Mouse (Mus musculus) myocyte (in vitro differentiated cells): Measurements from ENCODE around the gene Gm20422. TPM values are rescaled to one million over a fixed set of nuclear protein-coding genes. Genes with fewer than 3 reads are reported as not detected.

Experiments used
- H3K27me3 ChIP-seq: one replicate; pipeline ENCODE4 v1.6.1; 2011; ENCODE audit not compliant: control insufficient read depth, insufficient read depth, insufficient read length
- H3K36me3 ChIP-seq: one replicate; pipeline ENCODE4 v1.6.1; 2011; ENCODE audit not compliant: control insufficient read depth, insufficient read depth
- H3K4me2 ChIP-seq: one replicate; pipeline ENCODE4 v1.6.1; 2011; ENCODE audit warnings: low read depth, control low read depth
- H3K4me3 ChIP-seq: one replicate; pipeline ENCODE4 v1.5.1; 2011; ENCODE audit warnings: mild to moderate bottlenecking, control low read depth, moderate library complexity
- H3K79me2 ChIP-seq: one replicate; pipeline ENCODE4 v1.6.1; 2011; ENCODE audit not compliant: control insufficient read depth, insufficient read depth
- H3ac ChIP-seq: one replicate; pipeline ENCODE4 v1.6.1; 2011; ENCODE audit not compliant: control insufficient read depth, insufficient read length
- CEBPB ChIP-seq: IDR thresholded peaks from 2 replicates; pipeline ENCODE4 v1.6.1; 2011; ENCODE audit warnings: mild to moderate bottlenecking, moderate library complexity; ENCODE audit not compliant: poor library complexity, insufficient read depth, severe bottlenecking
- E2F4 ChIP-seq: IDR thresholded peaks from one replicate; pipeline ENCODE4 v1.6.1; 2011; ENCODE audit warnings: mild to moderate bottlenecking, control low read depth, moderate library complexity; ENCODE audit not compliant: insufficient read depth
- MAX ChIP-seq: IDR thresholded peaks from one replicate; pipeline ENCODE4 v1.6.1; 2011; ENCODE audit warnings: low read depth, mild to moderate bottlenecking, control low read depth
- MYOD1 ChIP-seq, 3 experiments: IDR thresholded peaks; one replicate each; pipeline ENCODE4 v1.6.1; 2011; ENCODE audit warnings: control low read depth in 2 of 3, low read depth in 2 of 3, mild to moderate bottlenecking in 2 of 3, moderate library complexity in 1 of 3; ENCODE audit not compliant: insufficient read length in 2 of 3, control insufficient read depth in 1 of 3
- MYOG ChIP-seq, 3 experiments: IDR thresholded peaks; one replicate each; pipeline ENCODE4 v1.6.1; 2011; ENCODE audit warnings: control low read depth in 2 of 3, low read depth in 2 of 3, mild to moderate bottlenecking in 2 of 3; ENCODE audit not compliant: insufficient read length in 2 of 3, control insufficient read depth in 1 of 3, insufficient read depth in 1 of 3
- POLR2A ChIP-seq: IDR thresholded peaks from one replicate; pipeline ENCODE4 v1.6.1; 2011; ENCODE audit warnings: low read depth, mild to moderate bottlenecking, control low read depth, moderate library complexity; ENCODE audit not compliant: insufficient read length
- POLR2AphosphoS2 ChIP-seq: IDR thresholded peaks from one replicate; pipeline ENCODE4 v1.6.1; 2011; ENCODE audit warnings: low read depth, control low read depth; ENCODE audit not compliant: insufficient read length
- REST ChIP-seq: IDR thresholded peaks from one replicate; pipeline ENCODE4 v1.6.1; 2011; ENCODE audit warnings: mild to moderate bottlenecking, control low read depth, moderate library complexity; ENCODE audit not compliant: insufficient read depth, insufficient read length
- SRF ChIP-seq: IDR thresholded peaks from one replicate; pipeline ENCODE4 v1.6.1; 2011; ENCODE audit warnings: low read depth; ENCODE audit not compliant: control insufficient read depth, insufficient read length
- TCF12 ChIP-seq: IDR thresholded peaks from one replicate; pipeline ENCODE4 v1.6.1; 2011; ENCODE audit warnings: mild to moderate bottlenecking, control low read depth; ENCODE audit not compliant: poor library complexity, insufficient read depth, severe bottlenecking
- TCF3 ChIP-seq: IDR thresholded peaks from one replicate; pipeline ENCODE4 v1.6.1; 2011; ENCODE audit warnings: low read depth, control low read depth; ENCODE audit not compliant: insufficient read length
- USF1 ChIP-seq: IDR thresholded peaks from one replicate; pipeline ENCODE4 v1.6.1; 2011; ENCODE audit warnings: low read depth, mild to moderate bottlenecking, control low read depth, moderate library complexity
- polyA plus RNA-seq: library from polyadenylated mRNA; unstranded; fragments of >200 nt; fragmentation: generic; extraction: Trizol; gene quantifications from one replicate; pipeline ENCODE4 v1.2.1, GENCODE M21; 2012; ENCODE audit warnings: missing spikeins

The Gm20422 gene
- polyA plus RNA-seq, 1 experiment = 0.13 TPM

DNA sequence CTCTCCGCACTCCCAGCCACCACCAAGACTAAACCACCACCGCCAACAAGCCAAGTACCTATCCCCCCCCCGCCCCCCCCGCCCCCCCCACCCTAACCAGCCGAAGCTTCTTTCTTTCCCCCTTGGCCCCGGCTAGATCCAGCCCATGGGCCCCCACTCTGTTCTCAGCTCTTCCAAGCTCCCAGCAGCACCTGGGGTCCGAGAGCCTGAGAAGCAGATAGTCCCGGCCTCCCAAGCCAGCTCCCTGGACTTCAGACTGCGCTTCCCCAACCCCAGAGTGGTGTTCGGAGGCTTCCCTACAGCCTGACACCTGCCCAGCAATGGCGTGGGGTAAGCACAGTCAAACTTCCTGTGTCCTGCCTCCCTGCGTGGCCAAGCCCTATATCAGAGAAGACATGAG is 2.4 kb upstream of the Gm20422 start:
- TF ChIP-seq MYOD1 (IDR thresholded peaks at IDR 0.05; ENCODE audit: control insufficient read depth in 1 of 3, insufficient read length in 2 of 3, low read depth in 2 of 3) = no peak
- TF ChIP-seq TCF12 = no peak
- TF ChIP-seq REST = no peak
- no peak for TF ChIP-seq CEBPB
- no peak for TF ChIP-seq TCF3
- peaks cover 23% of the 10 kb centered on the region for H3K79me2 ChIP-seq
- no peak overlapping the region for H3K4me2 ChIP-seq
- H3K36me3 ChIP-seq = no peaks in the 10 kb centered on the region
- no peaks in the 10 kb centered on the region for H3K27me3 ChIP-seq
- H3K4me3 ChIP-seq = no peak overlapping the region
- no peak overlapping the region for H3ac ChIP-seq

DNA sequence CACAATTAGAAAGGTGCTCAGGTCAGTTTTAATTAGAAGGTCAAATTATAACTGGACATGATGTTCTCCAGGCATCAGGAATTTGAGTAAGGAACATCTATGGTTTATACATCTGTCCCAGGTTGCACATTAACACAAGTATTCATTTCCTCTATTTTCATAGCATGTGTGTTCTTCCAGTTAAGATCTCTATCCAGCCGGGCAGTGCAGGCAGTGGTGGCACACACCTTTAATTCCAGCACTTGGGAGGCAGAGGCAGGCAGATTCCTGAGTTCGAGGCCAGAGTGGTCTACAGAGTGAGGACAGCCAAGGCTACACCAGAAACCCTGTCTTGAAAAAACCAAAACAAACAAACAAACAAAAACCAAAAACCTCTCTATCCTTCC is 456 bp upstream of the Gm20422 start:
- Histone ChIP-seq H3K79me2 (peaks cover 43% of the 10 kb centered on the region), H3K4me3 (peak overlapping the region; percentile 34), H3K4me2 (peak overlapping the region; percentile 84), H3ac (peak overlapping the region; percentile 40), H3K27me3 (no peaks in the 10 kb centered on the region), H3K36me3 (no peaks in the 10 kb centered on the region)
- TF ChIP-seq REST (no peak), TCF3 (no peak), TCF12 (no peak), CEBPB (no peak)

DNA sequence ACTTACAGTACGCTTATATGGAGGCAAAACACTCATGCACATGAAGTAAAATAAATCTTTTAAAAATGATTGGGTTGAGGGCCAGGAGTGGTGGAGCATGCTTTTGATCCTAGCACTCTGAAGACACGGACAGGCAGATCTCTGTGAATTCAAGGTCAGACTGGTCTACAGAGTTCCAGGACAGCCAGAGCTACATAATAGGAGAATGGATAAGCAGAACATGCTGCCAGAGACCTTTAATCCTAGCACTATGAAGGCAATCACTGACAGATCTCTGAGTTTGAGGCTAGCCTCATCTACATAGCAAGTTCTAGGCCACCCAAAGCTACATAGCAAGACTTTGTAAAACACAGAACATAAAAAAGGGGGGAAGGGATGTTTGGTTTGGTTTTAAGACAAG is 2.6 kb downstream of the Gm20422 start:
- H3K79me2 ChIP-seq = peaks cover 55% of the 10 kb centered on the region
- H3K4me2 ChIP-seq = no peak overlapping the region
- no peak overlapping the region for H3K4me3 ChIP-seq
- no peaks in the 10 kb centered on the region for H3K27me3 ChIP-seq
- H3K36me3 ChIP-seq = peaks cover 24% of the 10 kb centered on the region
- no peak overlapping the region for H3ac ChIP-seq
- TF ChIP-seq MAX (no peak), SRF (no peak), MYOD1 (IDR thresholded peaks at IDR 0.05; ENCODE audit: control insufficient read depth in 1 of 3, insufficient read length in 2 of 3, low read depth in 2 of 3) (no peak), REST (no peak), CEBPB (no peak), TCF3 (no peak), TCF12 (no peak), MYOG (IDR thresholded peaks at IDR 0.05; ENCODE audit: control insufficient read depth in 1 of 3, insufficient read depth in 1 of 3, insufficient read length in 2 of 3, low read depth in 2 of 3) (no peak), POLR2AphosphoS2 (no peak), E2F4 (no peak), USF1 (no peak), POLR2A (no peak)

DNA sequence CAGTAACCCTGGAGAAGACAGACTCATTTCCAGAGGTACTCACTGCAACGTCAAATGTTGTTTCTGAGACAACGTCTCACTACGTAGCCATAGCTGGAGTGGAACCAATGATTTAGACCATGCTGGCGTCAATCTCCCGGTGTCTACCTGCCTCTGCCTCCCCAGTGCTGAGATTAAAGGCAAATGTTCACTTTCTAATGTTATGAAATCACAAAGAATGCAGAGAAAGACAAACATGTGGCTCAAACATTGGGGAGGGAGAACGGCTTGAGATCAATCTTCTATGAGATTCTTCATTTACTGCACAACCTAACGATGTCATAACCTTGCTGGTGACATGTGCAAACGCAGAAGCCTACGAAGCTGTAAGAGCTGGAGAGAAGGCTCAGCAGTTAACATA is 3.5 kb downstream of the Gm20422 start:
- no peak overlapping the region for H3K4me2 ChIP-seq
- H3ac ChIP-seq = no peak overlapping the region
- peaks cover 31% of the 10 kb centered on the region for H3K36me3 ChIP-seq
- H3K79me2 ChIP-seq = peaks cover 55% of the 10 kb centered on the region
- no peaks in the 10 kb centered on the region for H3K27me3 ChIP-seq
- H3K4me3 ChIP-seq = no peak overlapping the region
- TF ChIP-seq MAX (no peak), TCF3 (no peak), REST (no peak), SRF (no peak), USF1 (no peak), E2F4 (no peak), POLR2AphosphoS2 (no peak), TCF12 (no peak), MYOG (IDR thresholded peaks at IDR 0.05; ENCODE audit: control insufficient read depth in 1 of 3, insufficient read depth in 1 of 3, insufficient read length in 2 of 3, low read depth in 2 of 3) (no peak), MYOD1 (IDR thresholded peaks at IDR 0.05; ENCODE audit: control insufficient read depth in 1 of 3, insufficient read length in 2 of 3, low read depth in 2 of 3) (no peak), POLR2A (no peak), CEBPB (no peak)

DNA sequence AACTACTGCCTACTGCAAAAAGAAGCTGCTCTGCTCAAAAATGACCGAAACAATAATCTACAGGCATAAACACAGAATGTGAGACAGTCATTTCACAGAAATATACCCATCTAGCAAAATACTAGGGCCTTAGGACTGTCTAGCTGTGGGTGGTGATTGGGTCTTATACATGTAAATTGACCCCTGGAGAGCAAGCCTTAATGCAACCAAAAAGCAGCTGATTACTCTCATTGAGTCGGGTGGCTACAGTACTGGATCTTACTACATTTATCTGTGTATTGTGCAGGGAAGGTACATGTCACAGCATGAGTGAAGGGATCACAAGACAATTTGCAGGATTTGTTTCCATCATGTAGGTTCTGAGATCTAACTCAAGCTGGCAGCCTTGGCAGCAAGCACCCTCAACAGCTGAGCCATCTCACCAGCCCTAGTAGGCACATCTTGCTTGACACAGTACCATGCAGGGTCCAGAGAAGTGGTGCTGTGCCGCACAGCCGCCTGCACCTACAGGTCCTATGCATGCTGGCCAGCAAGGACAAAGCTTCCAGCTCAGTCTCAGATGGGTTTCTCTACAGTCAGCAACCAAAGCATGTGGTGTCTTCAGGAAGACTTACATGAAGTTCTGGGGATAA is 12.8 kb downstream of the Gm20422 start:
- no peak overlapping the region for H3K4me3 ChIP-seq
- peaks cover 28% of the 10 kb centered on the region for H3K36me3 ChIP-seq
- no peak overlapping the region for H3K4me2 ChIP-seq
- no peaks in the 10 kb centered on the region for H3K79me2 ChIP-seq
- no peak for TF ChIP-seq TCF3
- no peak for TF ChIP-seq SRF
- no peak for TF ChIP-seq E2F4
- no peak for TF ChIP-seq REST
- no peak for TF ChIP-seq TCF12
- no peak for TF ChIP-seq MYOD1 (IDR thresholded peaks at IDR 0.05; ENCODE audit: control insufficient read depth in 1 of 3, insufficient read length in 2 of 3, low read depth in 2 of 3)
- no peak overlapping the region for H3ac ChIP-seq
- no peaks in the 10 kb centered on the region for H3K27me3 ChIP-seq
